Mouse (Mus musculus): ENCODE measurements around the gene Slc26a8.

Gene Slc26a8

GRCm38 (mm10) chr17:28644112-28644511 is 45.9 kb downstream of the Slc26a8 start:
- DNase-seq (ENCODE audit: low read depth in 2 of 2, low spot score in 2 of 2): no peak

- no peak for DNase-seq (ENCODE audit: low read depth in 2 of 2, low spot score in 2 of 2)
Observed at GRCm38 (mm10) chr17:28643697-28644096, 46.3 kb downstream of the Slc26a8 start.

- no peak for DNase-seq (ENCODE audit: low read depth in 2 of 2, low spot score in 2 of 2)
Observed at GRCm38 (mm10) chr17:28640113-28640512, 49.9 kb downstream of the Slc26a8 start.

- no peak for DNase-seq (ENCODE audit: low read depth in 2 of 2, low spot score in 2 of 2)
Observed at GRCm38 (mm10) chr17:28637711-28638690, 52.0 kb downstream of the Slc26a8 start.

- DNase-seq (ENCODE audit: low read depth in 2 of 2, low spot score in 2 of 2): no peak
Observed at GRCm38 (mm10) chr17:28635842-28636241, 54.2 kb downstream of the Slc26a8 start.

GRCm38 (mm10) chr17:28629125-28629524 is 60.9 kb downstream of the Slc26a8 start:
- no peak for DNase-seq (ENCODE audit: low read depth in 2 of 2, low spot score in 2 of 2)

GRCm38 (mm10) chr17:28628248-28629124 is 61.5 kb downstream of the Slc26a8 start:
- DNase-seq (ENCODE audit: low read depth in 2 of 2, low spot score in 2 of 2): no peak

- DNase-seq (ENCODE audit: low read depth in 2 of 2, low spot score in 2 of 2): no peak
Observed at GRCm38 (mm10) chr17:28626937-28627336, 63.1 kb downstream of the Slc26a8 start.

GRCm38 (mm10) chr17:28625327-28625726 is 64.7 kb downstream of the Slc26a8 start:
- no peak for DNase-seq (ENCODE audit: low read depth in 2 of 2, low spot score in 2 of 2)

- DNase-seq (ENCODE audit: low read depth in 2 of 2, low spot score in 2 of 2): no peak
Observed at GRCm38 (mm10) chr17:28624841-28625240, 65.2 kb downstream of the Slc26a8 start.

GRCm38 (mm10) chr17:28622300-28622759 is 67.7 kb downstream of the Slc26a8 start, which contains the start of gene Srpk1:
Gene Srpk1 (minus strand): TSS chr17:28622709.
- DNase-seq (ENCODE audit: low read depth in 2 of 2, low spot score in 2 of 2): peak; percentile 66 to 71

- peak; percentile 34 to 58 for DNase-seq (ENCODE audit: low read depth in 2 of 2, low spot score in 2 of 2)
Observed at GRCm38 (mm10) chr17:28621381-28622299, 68.4 kb downstream of the Slc26a8 start.

GRCm38 (mm10) chr17:28618775-28619174 is 71.3 kb downstream of the Slc26a8 start:
- no peak for DNase-seq (ENCODE audit: low read depth in 2 of 2, low spot score in 2 of 2)

- no peak for DNase-seq (ENCODE audit: low read depth in 2 of 2, low spot score in 2 of 2)
Observed at GRCm38 (mm10) chr17:28618124-28618523, 71.9 kb downstream of the Slc26a8 start.

- DNase-seq (ENCODE audit: low read depth in 2 of 2, low spot score in 2 of 2): peak in 1 of 2 experiments; percentile 51
Observed at GRCm38 (mm10) chr17:28617636-28618035, 72.4 kb downstream of the Slc26a8 start.

- no peak for DNase-seq (ENCODE audit: low read depth in 2 of 2, low spot score in 2 of 2)
Observed at GRCm38 (mm10) chr17:28615332-28615731, 74.7 kb downstream of the Slc26a8 start.

- DNase-seq (ENCODE audit: low read depth in 2 of 2, low spot score in 2 of 2): no peak
Observed at GRCm38 (mm10) chr17:28613096-28613495, 76.9 kb downstream of the Slc26a8 start.

- DNase-seq (ENCODE audit: low read depth in 2 of 2, low spot score in 2 of 2): peak; percentile 71 to 76
Observed at GRCm38 (mm10) chr17:28612603-28613002, 77.4 kb downstream of the Slc26a8 start.

- no peak for DNase-seq (ENCODE audit: low read depth in 2 of 2, low spot score in 2 of 2)
Observed at GRCm38 (mm10) chr17:28609543-28609942, 80.5 kb downstream of the Slc26a8 start.

GRCm38 (mm10) chr17:28601557-28602250 is 88.3 kb downstream of the Slc26a8 start:
- DNase-seq (ENCODE audit: low read depth in 2 of 2, low spot score in 2 of 2): no peak

Measured in CD8-positive naive resting alpha-beta T cell, adult 2 months (primary cell).